9 mouse cellular contexts compared by ENCODE assay signal in the genomic region with DNA sequence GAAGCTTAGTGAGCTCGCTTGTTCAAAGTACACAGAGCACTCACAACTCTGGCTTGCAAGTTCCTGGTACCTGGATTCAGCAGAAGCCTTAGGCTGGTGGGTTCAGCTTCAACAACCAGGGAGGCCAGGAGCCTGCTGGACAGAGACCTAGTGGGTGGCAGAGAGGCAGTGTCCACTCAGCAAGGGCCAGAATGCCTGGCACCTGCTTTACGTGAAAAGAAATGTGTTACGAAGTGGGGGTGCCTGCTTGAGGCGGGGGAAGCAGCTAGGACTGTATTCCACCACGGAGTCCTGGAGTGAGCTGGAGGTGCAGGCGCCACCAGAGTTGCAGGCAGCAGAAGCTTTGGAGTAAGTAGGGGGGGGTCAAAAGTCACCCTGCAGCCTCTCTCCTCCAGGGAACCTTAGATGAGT. TPM values are rescaled to one million over a fixed set of nuclear protein-coding genes. Genes with fewer than 3 reads are reported as not detected.
A peak's percentile ranks its signal among the peaks of the same experiment; 100 is the strongest.
DNase-seq lines count a peak whose midpoint lies in the region; ATAC-seq and TF ChIP-seq lines count a peak whose summit lies in the region.
"Had no signal": no experiment of that assay in that cellular context is flagged by ENCODE, and none has a peak within 500 bp of the region (broad histone marks: within the 10 kb centered on the region; RNA-seq: fewer than 3 reads in every experiment).

No protein-coding gene starts in this region.

- 8% methylated on average over 6 of the region's 6 CpGs for WGBS in cerebellum, adult 2 months
- 46% methylated on average over 6 of the region's 6 CpGs for WGBS in liver, embryonic 11.5 days

- peak overlapping the region; percentile 84 for H3K4me2 ChIP-seq in liver, embryonic 11.5 days

- TF ChIP-seq CTCF in cerebellum, adult 2 months (IDR thresholded peaks at IDR 0.05; ENCODE audit: borderline replicate concordance, insufficient read depth, low read depth, low read length): no peak
- no peak for TF ChIP-seq CTCF in testis, adult 2 months (IDR thresholded peaks at IDR 0.05; ENCODE audit: control insufficient read depth, insufficient read depth, insufficient replicate concordance, low read depth, low read length)

- no peaks in the 10 kb centered on the region for H3K9me3 ChIP-seq in liver, embryonic 11.5 days (ENCODE audit: control insufficient read depth, low read length)

- no peak for ATAC-seq in cerebellum, adult (ENCODE audit: insufficient number of reproducible peaks, low FRiP score, low TSS enrichment)
- ATAC-seq in liver, embryonic 11.5 days (replicated peaks; ENCODE audit: low FRiP score): no peak

- peak in 1 of 2 experiments; percentile 26 for DNase-seq in cerebellum, adult 2 months
- DNase-seq in testis, postnatal 10 days (ENCODE audit: low spot score): no peak
- DNase-seq in liver, embryonic 11.5 days (ENCODE audit: low spot score): no peak
- DNase-seq in urinary bladder, adult 18-20 months (ENCODE audit: low spot score in 2 of 2): no peak
- no peak for DNase-seq in spleen, postnatal 36 days (ENCODE audit: low spot score in 2 of 2)
- DNase-seq in urinary bladder, adult 2 months (ENCODE audit: low spot score): no peak

- H3K4me1 ChIP-seq in cerebellum, adult 2 months (ENCODE audit: control insufficient read depth, insufficient read depth, low read length): peaks cover 48% of the 10 kb centered on the region
- peaks cover 18% of the 10 kb centered on the region for H3K4me1 ChIP-seq in testis, adult 2 months (ENCODE audit: control insufficient read depth, insufficient read depth, low read length)
- H3K4me1 ChIP-seq in liver, embryonic 11.5 days (replicated peaks; ENCODE audit: control insufficient read depth, insufficient read depth, low read length): peaks cover 64% of the 10 kb centered on the region

- peak overlapping the region; percentile 86 for H3K4me3 ChIP-seq in cerebellum, adult 2 months (replicated peaks; ENCODE audit: insufficient read depth, low read depth, low read length)
- H3K4me3 ChIP-seq in testis, adult 2 months (ENCODE audit: control insufficient read depth, low read depth, low read length): no peak overlapping the region
- peak overlapping the region; percentile 25 for H3K4me3 ChIP-seq in liver, embryonic 11.5 days (ENCODE audit: low read depth, low read length)

- no peaks in the 10 kb centered on the region for H3K27me3 ChIP-seq in cerebellum, adult 2 months (ENCODE audit: control insufficient read depth, insufficient read depth, low read length)
- no peaks in the 10 kb centered on the region for H3K27me3 ChIP-seq in testis, adult 2 months (ENCODE audit: control insufficient read depth, insufficient read depth, low read length)
- peaks cover 3% of the 10 kb centered on the region; the same call in 1 of the 2 replicates for H3K27me3 ChIP-seq in liver, embryonic 11.5 days (replicated peaks; ENCODE audit: control insufficient read depth, insufficient read depth, low read length)

- peak overlapping the region; percentile 2; the same call in 1 of the 2 replicates for H3K9ac ChIP-seq in liver, embryonic 11.5 days (ENCODE audit: low read depth, low read length)

- no peak for TF ChIP-seq POLR2A in cerebellum, adult 2 months (IDR thresholded peaks at IDR 0.05; ENCODE audit: borderline replicate concordance, insufficient read depth, low read length)
- TF ChIP-seq POLR2A in testis, adult 2 months (IDR thresholded peaks at IDR 0.05; ENCODE audit: control insufficient read depth, low read depth, low read length): 0 out of 2 replicates have a peak, but pooled peaks have one; percentile 21

- H3K36me3 ChIP-seq in testis, adult 2 months (ENCODE audit: control insufficient read depth, insufficient read depth, low read length): no peaks in the 10 kb centered on the region
- H3K36me3 ChIP-seq in liver, embryonic 11.5 days (ENCODE audit: control insufficient read depth, insufficient read depth, low read length): no peaks in the 10 kb centered on the region

- H3K27ac ChIP-seq in cerebellum, adult 2 months (ENCODE audit: insufficient read depth, low read length): peak overlapping the region; percentile 5; the same call in 1 of the 2 replicates
- H3K27ac ChIP-seq in testis, adult 2 months (ENCODE audit: control insufficient read depth, insufficient read depth, low read depth, low read length): peak overlapping the region; percentile 46
- H3K27ac ChIP-seq in liver, embryonic 11.5 days (ENCODE audit: low read depth, low read length): no peak overlapping the region; the same call in 1 of the 2 replicates

RNA-seq across cellular contexts. Expression of gene Bcl9l, which starts 2.5 kb away (rescaled TPM):
- polyA plus RNA-seq in cerebellum, adult 2 months (2012; rRNA removed): 22.0 and 22.3 TPM in 2 replicates
- polyA plus RNA-seq in testis, adult 2 months (2012; rRNA removed): 8.4 and 9.1 TPM in 2 replicates
- polyA plus RNA-seq in liver, embryonic 11.5 days (2014; fragmentation: Nextera tagmentation; extraction: Ambion mirVana): 4.1 and 5.0 TPM in 2 replicates
- 11.1 and 29.7 TPM in 2 replicates for polyA plus RNA-seq in urinary bladder, adult 2 months (2012; rRNA removed)

RNA-seq across cellular contexts. Expression of gene Upk2, which starts 30.3 kb away (rescaled TPM):
- 0.13 TPM in 1 of 2 replicates, not detected in the other for polyA plus RNA-seq in cerebellum, adult 2 months (2012; rRNA removed)
- 2.2 and 4.3 TPM in 2 replicates for polyA plus RNA-seq in testis, adult 2 months (2012; rRNA removed)
- not detected in 2 replicates for polyA plus RNA-seq in liver, embryonic 11.5 days (2014; fragmentation: Nextera tagmentation; extraction: Ambion mirVana)
- 788 and 1,023 TPM in 2 replicates for polyA plus RNA-seq in urinary bladder, adult 2 months (2012; rRNA removed)
- polyA plus RNA-seq: brain, embryonic 14.5 days had no signal

RNA-seq across cellular contexts. Expression of gene Foxr1, which starts 44.2 kb away (rescaled TPM):
- polyA plus RNA-seq in cerebellum, adult 2 months (2012; rRNA removed): not detected in 2 replicates
- polyA plus RNA-seq in testis, adult 2 months (2012; rRNA removed): 1.5 and 2.0 TPM in 2 replicates
- not detected in 2 replicates for polyA plus RNA-seq in liver, embryonic 11.5 days (2014; fragmentation: Nextera tagmentation; extraction: Ambion mirVana)
- 0.28 and 0.63 TPM in 2 replicates for polyA plus RNA-seq in urinary bladder, adult 2 months (2012; rRNA removed)
- polyA plus RNA-seq: brain, embryonic 14.5 days had no signal

Comparison
In these comparisons a context has a peak if more than half of its experiments do, and no peak if none do; other contexts are left out.
1. RNA of gene Upk2, which starts 30.3 kb away (polyA plus RNA-seq): 788 to 1,023 TPM in urinary bladder, adult 2 months; 2.2 to 4.3 TPM in testis, adult 2 months, 0.13 TPM in cerebellum, adult 2 months and not detected in liver, embryonic 11.5 days; every median in the first group is over 100 times any median in the second.